Mouse (Mus musculus) MEL (cell line): ENCODE data around the gene Gm17606. TPM values are rescaled to one million over a fixed set of nuclear protein-coding genes. Genes with fewer than 3 reads are reported as not detected.

Experiments used
- DNase-seq: peaks from one replicate; pipeline ENCODE4 v3.0.0; 2011; ENCODE audit warnings: low read depth, low spot score
- H3K27ac ChIP-seq: 2 replicates; pipeline ENCODE4 v1.5.1; 2012; ENCODE audit warnings: low read depth, mild to moderate bottlenecking, control low read depth, low read length, moderate library complexity; ENCODE audit not compliant: control insufficient read depth
- H3K27me3 ChIP-seq, 2 experiments: fragments of 150-350 bp in 1 of 2; sonication (generic) in 1 of 2; 2 replicates each; pipeline ENCODE4 v1.6.1; 2012; ENCODE audit warnings: low read length in 2 of 2, mild to moderate bottlenecking in 2 of 2, improper control_type of control experiment in 1 of 2, moderate library complexity in 1 of 2; ENCODE audit not compliant: insufficient read depth in 2 of 2, control insufficient read depth in 1 of 2
- H3K36me3 ChIP-seq, 2 experiments: 2 replicates each; pipeline ENCODE4 v1.6.1; 2012 to 2014; ENCODE audit warnings: low read length in 2 of 2, improper control_type of control experiment in 1 of 2, inconsistent platforms in 1 of 2, mild to moderate bottlenecking in 1 of 2; ENCODE audit not compliant: insufficient read depth in 2 of 2, control insufficient read depth in 1 of 2
- H3K4me1 ChIP-seq, 2 experiments: fragments of 150-350 bp in 1 of 2; sonication (generic) in 1 of 2; 2 replicates each; pipeline ENCODE4 v1.6.1; 2012; ENCODE audit warnings: low read length in 2 of 2, improper control_type of control experiment in 1 of 2, mild to moderate bottlenecking in 1 of 2; ENCODE audit not compliant: insufficient read depth in 2 of 2, control insufficient read depth in 1 of 2
- H3K4me3 ChIP-seq, 2 experiments: fragments of 150-350 bp in 1 of 2; sonication (generic) in 1 of 2; 2 replicates each; pipeline ENCODE4 v1.5.1; 2012; ENCODE audit warnings: low read depth in 2 of 2, low read length in 2 of 2, mild to moderate bottlenecking in 2 of 2, moderate library complexity in 2 of 2, control low read depth in 1 of 2, improper control_type of control experiment in 1 of 2; ENCODE audit not compliant: control insufficient read depth in 1 of 2, insufficient read depth in 1 of 2
- H3K79me2 ChIP-seq: 2 replicates; pipeline ENCODE4 v1.6.1; 2012; ENCODE audit warnings: mild to moderate bottlenecking, low read length, moderate library complexity; ENCODE audit not compliant: control insufficient read depth, poor library complexity, insufficient read depth
- H3K9ac ChIP-seq: 2 replicates; pipeline ENCODE4 v1.6.1; 2012; ENCODE audit warnings: low read depth, mild to moderate bottlenecking, control low read depth, low read length, moderate library complexity; ENCODE audit not compliant: control insufficient read depth, poor library complexity, severe bottlenecking
- H3K9me3 ChIP-seq: fragments of 150-350 bp; sonication (generic); replicated peaks from 2 replicates; pipeline ENCODE4 v1.6.1; 2012; ENCODE audit warnings: mild to moderate bottlenecking, low read length, improper control_type of control experiment, moderate library complexity; ENCODE audit not compliant: insufficient read depth
- CTCF ChIP-seq, 3 experiments: IDR thresholded peaks in 2 of 3; conservative IDR thresholded peaks in 1 of 3; 2 replicates each; pipeline ENCODE4 v1.5.1; 2011 to 2012; ENCODE audit warnings: low read length in 3 of 3, low read depth in 2 of 3, mild to moderate bottlenecking in 2 of 3, improper control_type of control experiment in 1 of 3, inconsistent platforms in 1 of 3, mixed read lengths in 1 of 3, moderate library complexity in 1 of 3; ENCODE audit not compliant: control insufficient read depth in 1 of 3, insufficient read depth in 1 of 3, poor library complexity in 1 of 3, severe bottlenecking in 1 of 3
- E2F4 ChIP-seq: IDR thresholded peaks from 2 replicates; pipeline ENCODE4 v1.6.1; 2011; ENCODE audit warnings: low read depth, low read length, improper control_type of control experiment, borderline replicate concordance
- ELF1 ChIP-seq: IDR thresholded peaks from 2 replicates; pipeline ENCODE4 v1.6.1; 2014; ENCODE audit warnings: low read depth, mild to moderate bottlenecking, inconsistent platforms, low read length, improper control_type of control experiment, moderate library complexity
- EP300 ChIP-seq, 2 experiments: IDR thresholded peaks; 2 replicates each; pipeline ENCODE4 v1.6.1; 2011; ENCODE audit warnings: improper control_type of control experiment in 2 of 2, low read length in 2 of 2, low read depth in 1 of 2, mild to moderate bottlenecking in 1 of 2
- ETS1 ChIP-seq: IDR thresholded peaks from 2 replicates; pipeline ENCODE4 v1.6.1; 2012; ENCODE audit warnings: low read depth, mild to moderate bottlenecking, inconsistent platforms, low read length, improper control_type of control experiment, moderate library complexity
- GABPA ChIP-seq: IDR thresholded peaks from 2 replicates; pipeline ENCODE4 v1.6.1; 2012; ENCODE audit warnings: low read depth, mild to moderate bottlenecking, inconsistent platforms, low read length, improper control_type of control experiment, moderate library complexity
- GATA1 ChIP-seq: IDR thresholded peaks from 2 replicates; pipeline ENCODE4 v1.6.1; 2011; ENCODE audit warnings: low read depth, low read length, improper control_type of control experiment
- HCFC1 ChIP-seq: IDR thresholded peaks from 2 replicates; pipeline ENCODE4 v1.6.1; 2012; ENCODE audit warnings: low read depth, mild to moderate bottlenecking, inconsistent platforms, low read length, improper control_type of control experiment, moderate library complexity
- KAT2A ChIP-seq: conservative IDR thresholded peaks from 2 replicates; pipeline ENCODE4 v1.6.1; 2012; ENCODE audit warnings: low read depth, low read length, improper control_type of control experiment, inconsistent platforms
- MAX ChIP-seq: IDR thresholded peaks from 2 replicates; pipeline ENCODE4 v1.6.1; 2011; ENCODE audit warnings: low read length, improper control_type of control experiment
- MAZ ChIP-seq: IDR thresholded peaks from 2 replicates; pipeline ENCODE4 v1.6.1; 2012; ENCODE audit warnings: low read depth, mild to moderate bottlenecking, inconsistent platforms, low read length, improper control_type of control experiment
- MEF2A ChIP-seq: IDR thresholded peaks from 2 replicates; pipeline ENCODE4 v1.6.1; 2014; ENCODE audit warnings: low read depth, mild to moderate bottlenecking, inconsistent platforms, low read length, improper control_type of control experiment; ENCODE audit not compliant: poor library complexity, insufficient replicate concordance, severe bottlenecking; ENCODE audit errors: extremely low read depth
- MYB ChIP-seq: IDR thresholded peaks from 2 replicates; pipeline ENCODE4 v1.6.1; 2011; ENCODE audit warnings: mild to moderate bottlenecking, low read depth, low read length, improper control_type of control experiment
- NELFE ChIP-seq: IDR thresholded peaks from 2 replicates; pipeline ENCODE4 v1.6.1; 2011; ENCODE audit warnings: low read depth, low read length, improper control_type of control experiment
- NRF1 ChIP-seq: IDR thresholded peaks from 2 replicates; pipeline ENCODE4 v1.6.1; 2014; ENCODE audit warnings: low read depth, mild to moderate bottlenecking, inconsistent platforms, low read length, improper control_type of control experiment, moderate library complexity; ENCODE audit not compliant: poor library complexity, insufficient read depth, severe bottlenecking
- POLR2A ChIP-seq, 2 experiments: IDR thresholded peaks; 2 replicates each; pipeline ENCODE4 v1.6.1; 2011 to 2012; ENCODE audit warnings: low read length in 2 of 2, mild to moderate bottlenecking in 2 of 2, control low read depth in 1 of 2, improper control_type of control experiment in 1 of 2, low read depth in 1 of 2, moderate library complexity in 1 of 2; ENCODE audit not compliant: control insufficient read depth in 1 of 2, insufficient read depth in 1 of 2, poor library complexity in 1 of 2
- POLR2AphosphoS2 ChIP-seq: IDR thresholded peaks from 2 replicates; pipeline ENCODE4 v1.6.1; 2011; ENCODE audit warnings: low read length, improper control_type of control experiment
- POLR2AphosphoS5 ChIP-seq: IDR thresholded peaks from 2 replicates; pipeline ENCODE4 v1.6.1; 2012; ENCODE audit warnings: low read depth, borderline replicate concordance, mild to moderate bottlenecking, inconsistent platforms, low read length, moderate library complexity, mixed read lengths
- RAD21 ChIP-seq: IDR thresholded peaks from 2 replicates; pipeline ENCODE4 v1.6.1; 2011; ENCODE audit warnings: mild to moderate bottlenecking, low read depth, low read length, improper control_type of control experiment
- RCOR1 ChIP-seq: IDR thresholded peaks from 2 replicates; pipeline ENCODE4 v1.6.1; 2012; ENCODE audit warnings: low read depth, mild to moderate bottlenecking, inconsistent platforms, low read length, improper control_type of control experiment
- SIN3A ChIP-seq: IDR thresholded peaks from 2 replicates; pipeline ENCODE4 v1.6.1; 2012; ENCODE audit warnings: low read length, improper control_type of control experiment, inconsistent platforms
- SMC3 ChIP-seq: IDR thresholded peaks from 2 replicates; pipeline ENCODE4 v1.6.1; 2011; ENCODE audit warnings: low read depth, low read length, improper control_type of control experiment
- TAL1 ChIP-seq: IDR thresholded peaks from 2 replicates; pipeline ENCODE4 v1.6.1; 2012; ENCODE audit warnings: mild to moderate bottlenecking, inconsistent platforms, low read length, moderate library complexity, mixed read lengths
- TBP ChIP-seq: IDR thresholded peaks from 2 replicates; pipeline ENCODE4 v1.8.0; 2011; ENCODE audit warnings: low read depth, low read length, improper control_type of control experiment
- TCF12 ChIP-seq: IDR thresholded peaks from 2 replicates; pipeline ENCODE4 v1.6.1; 2014; ENCODE audit warnings: low read depth, mild to moderate bottlenecking, inconsistent platforms, low read length, improper control_type of control experiment, moderate library complexity
- UBTF ChIP-seq: IDR thresholded peaks from 2 replicates; pipeline ENCODE4 v1.6.1; 2012; ENCODE audit warnings: low read depth, mild to moderate bottlenecking, inconsistent platforms, low read length, improper control_type of control experiment, moderate library complexity, borderline replicate concordance; ENCODE audit not compliant: insufficient read depth
- USF1 ChIP-seq: IDR thresholded peaks from 2 replicates; pipeline ENCODE4 v1.6.1; 2014; ENCODE audit warnings: low read depth, mild to moderate bottlenecking, inconsistent platforms, low read length, improper control_type of control experiment, moderate library complexity
- USF2 ChIP-seq, 2 experiments: IDR thresholded peaks; 2 replicates each; pipeline ENCODE4 v1.6.1; 2011 to 2012; ENCODE audit warnings: improper control_type of control experiment in 2 of 2, low read length in 2 of 2, borderline replicate concordance in 1 of 2, inconsistent platforms in 1 of 2, low read depth in 1 of 2, mild to moderate bottlenecking in 1 of 2; ENCODE audit not compliant: insufficient read depth in 1 of 2
- ZC3H11A ChIP-seq: IDR thresholded peaks from 2 replicates; pipeline ENCODE4 v1.6.1; 2012; ENCODE audit warnings: low read depth, mild to moderate bottlenecking, inconsistent platforms, low read length, improper control_type of control experiment
- ZKSCAN1 ChIP-seq: IDR thresholded peaks from 2 replicates; pipeline ENCODE4 v1.6.1; 2012; ENCODE audit warnings: low read depth, mild to moderate bottlenecking, inconsistent platforms, low read length, improper control_type of control experiment, moderate library complexity
- polyA plus RNA-seq, 2 experiments: library from polyadenylated mRNA; stranded (reverse) in 1 of 2; unstranded in 1 of 2; fragments of >175 nt in 1 of 2; fragments of >200 nt in 1 of 2; gene quantifications; 2 replicates each; pipeline versions ENCODE4 v1.2.1 to v1.2.4; 2012; ENCODE audit warnings: low replicate concordance in 2 of 2, low read depth in 1 of 2; ENCODE audit not compliant: insufficient read length in 2 of 2, insufficient read depth in 1 of 2, missing spikeins in 1 of 2
- total RNA-seq: library from RNA; depleted of rRNA; stranded (reverse); fragments of 300-350 nt; gene quantifications from 2 replicates; pipeline ENCODE4 v1.2.3, GENCODE M21; 2012

The Gm17606 gene
- total and polyA plus RNA-seq, 3 experiments = 0.99 TPM; not detected in 2

GRCm38 (mm10) chr14:54609245-54609644, 31.5 kb upstream of the Gm17606 start:
- TF ChIP-seq MYB = no peak
- TF ChIP-seq USF1 = no peak
- TF ChIP-seq NRF1 = no peak
- TF ChIP-seq ETS1 = no peak
- TF ChIP-seq SMC3 = no peak
- no peak for TF ChIP-seq EP300 (IDR thresholded peaks at IDR 0.05; ENCODE audit: low read depth in 1 of 2, low read length in 2 of 2)
- no peak for TF ChIP-seq ELF1
- no peak for TF ChIP-seq USF2 (IDR thresholded peaks at IDR 0.05; ENCODE audit: borderline replicate concordance in 1 of 2, insufficient read depth in 1 of 2, low read depth in 1 of 2, low read length in 2 of 2)
- no peak for TF ChIP-seq TCF12
- TF ChIP-seq MAZ = no peak
- no peak overlapping the region for H3K9ac ChIP-seq
- peaks cover 3 to 6% of the 10 kb centered on the region in 2 experiments; a peak in 3 of 4 replicates for H3K36me3 ChIP-seq
- H3K27me3 ChIP-seq = no peaks in the 10 kb centered on the region
- no peak overlapping the region for H3K4me3 ChIP-seq
- peaks cover 2% of the 10 kb centered on the region; the same call in 1 of the 2 replicates for H3K79me2 ChIP-seq
- no peaks in the 10 kb centered on the region for H3K9me3 ChIP-seq
- no peak for DNase-seq
- H3K4me1 ChIP-seq = peaks cover 0 to 8% of the 10 kb centered on the region in 2 experiments; a peak in 2 of 4 replicates
- H3K27ac ChIP-seq = no peak overlapping the region

- H3K9ac ChIP-seq = no peak overlapping the region
- H3K4me1 ChIP-seq = peaks cover 0 to 5% of the 10 kb centered on the region in 2 experiments; a peak in 2 of 4 replicates
- no peak overlapping the region for H3K4me3 ChIP-seq
- peaks cover 0 to 3% of the 10 kb centered on the region in 2 experiments; a peak in 1 of 4 replicates for H3K36me3 ChIP-seq
- no peaks in the 10 kb centered on the region for H3K27me3 ChIP-seq
- peaks cover 2% of the 10 kb centered on the region; the same call in 1 of the 2 replicates for H3K79me2 ChIP-seq
- no peaks in the 10 kb centered on the region for H3K9me3 ChIP-seq
- DNase-seq = peak; percentile 78
- no peak overlapping the region for H3K27ac ChIP-seq
- no peak for TF ChIP-seq MEF2A
- TF ChIP-seq MYB = no peak
- TF ChIP-seq HCFC1 = 0 out of 2 replicates have a peak, but pooled peaks have one; percentile 25
- no peak for TF ChIP-seq ZKSCAN1
- TF ChIP-seq POLR2AphosphoS5 = no peak
- no peak for TF ChIP-seq E2F4
- TF ChIP-seq TCF12 = no peak
- TF ChIP-seq RCOR1 = no peak
- TF ChIP-seq ELF1 = no peak
- peak; percentile 74 for TF ChIP-seq SMC3
- no peak for TF ChIP-seq SIN3A
- TF ChIP-seq NELFE = no peak
- TF ChIP-seq ZC3H11A = peak; percentile 52; the same call in 1 of the 2 replicates
- no peak for TF ChIP-seq POLR2AphosphoS2
- no peak for TF ChIP-seq GABPA
- TF ChIP-seq TAL1 = no peak
- TF ChIP-seq TBP = 0 out of 2 replicates have a peak, but pooled peaks have one; percentile 55
- peak; percentile 52 for TF ChIP-seq RAD21
- TF ChIP-seq ETS1 = no peak
- TF ChIP-seq EP300 (IDR thresholded peaks at IDR 0.05; ENCODE audit: low read depth in 1 of 2, low read length in 2 of 2) = no peak
- TF ChIP-seq KAT2A = no peak
- TF ChIP-seq GATA1 = no peak
- TF ChIP-seq CTCF (IDR thresholded peaks at IDR 0.05 in 2 of 3, conservative IDR thresholded peaks at IDR 0.05 in 1 of 3; ENCODE audit: control insufficient read depth in 1 of 3, insufficient read depth in 1 of 3, low read depth in 2 of 3, low read length in 3 of 3, poor library complexity in 1 of 3, severe bottlenecking in 1 of 3) = peak; percentile 50 to 72 (median 68); a peak in 5 of 6 replicates
- no peak for TF ChIP-seq NRF1
- no peak for TF ChIP-seq POLR2A (IDR thresholded peaks at IDR 0.05; ENCODE audit: control insufficient read depth in 1 of 2, insufficient read depth in 1 of 2, low read depth in 1 of 2, low read length in 2 of 2, poor library complexity in 1 of 2)
- no peak for TF ChIP-seq MAX
- TF ChIP-seq UBTF = no peak
Observed at GRCm38 (mm10) chr14:54609962-54610361, 30.8 kb upstream of the Gm17606 start.
